Mouse (Mus musculus): Measurements from ENCODE around the gene Trim6. TPM values are rescaled to one million over a fixed set of nuclear protein-coding genes. Genes with fewer than 3 reads are reported as not detected.
"Not testable (repeated sequence)": the region's sequence is repeated elsewhere in the genome, so short reads cannot be mapped to it uniquely, and the experiment has no call there.

Trim6 gene
- total RNA-seq (2022): under 1 TPM in 2 of 4 experiments, not detected in 2; 0.25 to 0.46 TPM

DNA sequence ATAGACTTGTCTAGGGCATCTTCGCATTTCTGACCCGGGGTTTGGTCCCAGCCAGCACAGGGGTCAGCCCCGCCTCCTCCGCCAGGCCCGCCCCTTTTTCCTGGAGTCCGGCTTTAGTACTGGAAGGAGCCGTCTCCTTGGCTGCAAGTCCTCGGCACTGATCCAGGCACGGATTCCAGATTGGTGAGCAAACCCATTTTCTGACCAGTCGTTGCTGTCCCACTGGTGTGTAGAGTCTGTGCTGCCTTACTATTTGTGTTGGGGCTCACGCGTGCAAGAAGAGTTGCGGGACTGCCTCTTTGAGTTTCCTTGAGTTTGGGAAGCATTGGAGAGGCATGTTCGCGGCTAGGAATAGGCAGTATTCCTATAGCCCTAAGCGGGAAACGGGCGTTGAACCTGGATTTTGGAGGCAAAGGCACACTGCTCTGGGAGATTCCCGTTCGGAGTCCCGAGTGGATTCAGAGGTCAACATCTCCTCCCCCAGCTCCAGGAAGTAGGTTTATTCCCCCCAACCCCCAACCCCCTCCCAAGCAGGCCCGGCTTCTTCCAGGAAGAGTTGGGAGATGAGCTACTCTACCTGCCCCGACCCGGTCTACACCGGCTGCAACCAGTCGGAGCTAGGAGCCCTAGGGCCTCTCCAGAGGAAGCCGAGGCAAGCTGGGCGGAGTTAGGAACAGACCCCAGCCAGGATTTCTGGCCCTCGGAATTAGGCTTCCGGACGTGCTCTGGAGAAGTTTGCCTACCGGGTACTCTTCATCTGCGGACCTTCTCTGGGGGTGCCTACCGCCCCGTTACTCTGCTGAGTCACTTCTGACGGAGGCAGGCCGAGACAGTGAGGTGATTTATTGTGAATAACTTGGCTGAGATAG, at the start of gene Trim6:
Gene Trim6 (plus strand): TSS at position 93 of the 869 bp plus-strand sequence.
- DNase-seq (ENCODE audit: low spot score in 2 of 2): peak in 1 of 2 experiments; percentile 2

DNA sequence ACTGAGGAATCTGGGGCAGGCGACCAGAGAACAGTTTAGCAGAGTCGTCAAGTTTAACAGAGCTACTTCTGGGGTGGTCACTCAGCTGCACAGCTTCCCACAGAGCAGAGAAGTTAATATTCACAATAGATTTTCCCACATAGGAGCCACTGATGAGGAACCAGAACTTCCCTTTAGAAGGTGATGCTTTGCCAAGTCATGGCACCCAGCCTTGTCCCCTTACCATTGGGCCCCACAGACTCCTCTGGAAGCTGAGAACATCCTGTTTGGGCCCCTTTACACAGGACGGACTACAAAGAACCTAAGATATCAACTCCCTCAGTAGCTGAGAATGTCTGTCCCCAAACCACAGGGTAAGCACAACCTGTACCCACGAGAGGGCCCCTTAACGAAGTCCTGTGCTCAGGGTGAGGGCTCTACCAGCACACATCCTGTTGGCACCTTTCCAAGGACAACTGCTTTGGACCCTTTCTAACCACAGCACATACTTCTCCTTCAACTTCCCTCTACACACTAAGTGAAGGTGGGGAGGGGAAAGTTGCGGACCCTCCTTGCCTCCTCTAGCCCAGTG, 48.9 kb upstream of the Trim6 start:
- no peak for DNase-seq (ENCODE audit: low spot score in 2 of 2)

DNA sequence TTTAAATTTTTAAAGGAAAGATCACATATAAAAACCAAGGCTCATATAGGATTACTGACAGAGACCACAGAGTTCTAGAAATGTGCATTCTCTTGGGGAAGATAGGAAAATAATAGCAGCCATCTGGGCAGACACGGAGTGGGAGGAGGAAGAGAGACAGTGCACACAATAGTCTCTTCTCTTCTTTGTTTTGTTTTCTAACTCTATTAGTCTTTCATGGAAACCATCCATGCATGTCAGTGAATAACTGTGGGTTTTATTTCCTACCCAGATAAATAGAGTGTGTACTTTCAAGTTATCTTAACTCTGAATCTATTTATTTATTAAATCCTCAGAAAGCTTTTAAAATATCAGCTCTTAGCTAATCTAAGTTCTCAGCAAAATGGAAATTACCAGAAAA, 43.5 kb upstream of the Trim6 start:
- DNase-seq (ENCODE audit: low spot score in 2 of 2): no peak

DNA sequence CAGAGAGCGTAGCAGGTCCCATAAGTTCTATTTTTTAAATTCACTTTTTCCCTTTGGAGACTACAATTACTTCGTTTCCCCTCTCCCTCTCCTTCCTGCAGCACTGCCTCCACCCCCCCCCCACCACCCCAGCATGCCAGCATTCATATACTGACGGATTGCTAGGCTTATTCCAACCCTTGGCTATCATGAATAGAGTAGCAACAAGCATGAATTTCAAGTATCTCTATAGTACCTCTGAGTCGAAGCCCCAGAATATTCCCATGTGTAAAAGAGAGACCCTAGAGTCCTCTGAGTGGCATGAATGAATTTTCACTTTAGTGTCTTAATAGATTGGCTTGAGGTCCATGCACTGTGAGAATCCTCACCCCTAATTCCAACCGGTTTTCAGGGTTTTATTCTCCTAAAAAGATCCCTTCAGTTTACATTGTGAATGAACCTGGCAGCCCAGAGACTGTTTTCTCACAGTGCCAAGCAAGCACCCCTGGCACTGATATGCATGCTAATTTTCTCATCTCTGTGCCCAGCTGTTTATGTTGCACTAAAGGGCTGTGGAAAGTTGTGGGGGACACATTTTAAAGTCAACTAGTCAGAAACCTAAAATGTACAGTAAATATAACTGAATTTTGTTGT, 40.1 kb upstream of the Trim6 start:
- no peak for DNase-seq (ENCODE audit: low spot score in 2 of 2)

DNA sequence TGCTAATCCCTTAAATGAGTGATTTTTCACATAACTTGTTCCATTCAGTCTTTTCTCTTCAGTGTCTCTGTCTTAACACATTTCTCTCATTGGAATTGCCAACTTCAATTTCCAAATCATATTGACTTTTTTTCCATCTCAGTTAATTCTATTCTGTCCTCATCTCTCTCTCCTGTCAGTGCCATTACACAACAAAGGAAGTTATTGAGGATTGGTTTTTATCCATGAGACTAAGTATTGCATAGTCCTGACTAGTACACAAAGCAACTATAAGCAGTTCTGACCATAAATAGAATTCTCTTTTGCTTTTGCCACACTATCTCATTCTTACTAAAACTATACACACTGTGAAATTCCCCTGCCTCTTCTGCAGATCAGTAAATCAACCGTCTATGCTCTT, 39.5 kb upstream of the Trim6 start:
- no peak for DNase-seq (ENCODE audit: low spot score in 2 of 2)

DNA sequence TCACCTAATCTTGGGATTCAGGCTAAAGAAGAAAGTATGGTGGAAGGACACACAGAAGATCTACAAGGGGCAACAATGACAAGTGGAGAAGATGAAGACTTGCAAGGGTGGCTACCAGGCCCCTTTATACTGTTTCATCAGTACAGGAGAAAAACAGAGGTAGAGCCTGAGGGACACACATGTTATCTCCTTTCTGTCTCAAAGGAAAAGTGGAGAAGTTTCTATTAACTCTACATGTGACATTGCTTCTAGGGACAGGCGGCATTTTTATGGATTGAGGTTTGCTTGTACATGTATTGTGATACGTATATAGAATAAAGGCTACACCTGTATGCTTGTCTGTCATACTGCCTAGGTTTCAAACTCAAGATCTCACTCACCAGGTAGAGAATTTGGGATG, 35.3 kb upstream of the Trim6 start, which contains the start of gene Olfr648:
Gene Olfr648 (minus strand): TSS at position 101 of the 400 bp plus-strand sequence.
- no peak for DNase-seq (ENCODE audit: low spot score in 2 of 2)

DNA sequence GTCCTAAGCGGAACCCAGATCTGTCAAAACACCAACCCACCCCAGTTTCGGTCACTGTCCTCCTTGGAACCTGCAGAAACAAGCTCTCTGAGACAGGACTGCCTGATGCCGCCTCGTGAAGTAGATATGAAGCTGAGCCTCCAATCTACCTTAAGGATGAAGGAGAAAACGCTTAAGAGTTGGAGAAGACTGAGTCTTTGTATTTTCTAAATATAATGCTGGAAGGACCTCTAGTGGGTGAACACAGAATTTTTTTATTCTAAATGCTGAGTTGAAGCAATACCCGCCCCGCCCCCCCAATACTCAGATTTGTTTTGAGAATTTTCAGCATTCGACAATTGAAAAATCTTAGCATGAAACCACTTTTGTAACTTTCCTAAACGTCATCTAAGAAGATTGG, 27.3 kb upstream of the Trim6 start:
- no peak for DNase-seq (ENCODE audit: low spot score in 2 of 2)

DNA sequence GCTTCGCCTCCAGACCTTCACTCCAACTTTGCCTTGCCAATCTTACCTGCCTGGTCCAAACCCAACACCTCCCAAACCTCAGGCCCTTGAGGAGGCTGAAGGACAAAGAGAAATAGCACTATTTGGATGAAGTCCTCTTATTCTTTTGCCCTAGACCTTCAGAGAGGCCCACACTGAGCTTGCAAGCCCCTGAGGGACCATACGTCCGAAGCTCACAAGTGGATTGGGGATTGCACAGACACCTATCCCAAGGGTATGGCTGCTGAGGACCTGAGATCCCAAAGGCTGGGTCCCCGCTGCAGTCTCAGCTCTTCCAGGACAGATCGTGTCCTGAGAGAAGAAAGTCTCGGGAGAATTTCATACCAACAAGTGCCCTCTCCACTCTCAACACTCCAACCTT, 22.7 kb upstream of the Trim6 start, which contains the start of gene Olfr649:
Gene Olfr649 (minus strand): TSS at position 101 of the 400 bp plus-strand sequence.
- no peak for DNase-seq (ENCODE audit: low spot score in 2 of 2)

DNA sequence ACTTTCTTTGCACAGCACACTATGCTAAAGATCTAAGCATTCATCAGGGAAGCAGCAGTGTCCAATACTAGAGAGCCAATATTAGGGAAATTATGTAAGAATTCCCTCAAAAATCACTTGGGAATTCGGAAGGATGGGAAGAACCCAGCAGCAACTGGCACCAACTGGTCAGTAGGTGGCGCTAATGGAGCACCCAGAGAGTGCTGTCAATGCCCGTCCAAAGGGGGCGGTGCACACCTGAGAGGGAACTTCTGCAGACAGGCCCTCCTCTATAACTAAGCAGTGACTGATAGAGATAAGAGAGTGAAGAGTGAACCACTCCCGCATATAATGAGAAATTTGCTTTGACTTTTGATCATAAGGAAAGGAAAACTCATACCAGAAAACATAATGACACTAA, 18.8 kb upstream of the Trim6 start:
- DNase-seq (ENCODE audit: low spot score in 2 of 2): no peak

DNA sequence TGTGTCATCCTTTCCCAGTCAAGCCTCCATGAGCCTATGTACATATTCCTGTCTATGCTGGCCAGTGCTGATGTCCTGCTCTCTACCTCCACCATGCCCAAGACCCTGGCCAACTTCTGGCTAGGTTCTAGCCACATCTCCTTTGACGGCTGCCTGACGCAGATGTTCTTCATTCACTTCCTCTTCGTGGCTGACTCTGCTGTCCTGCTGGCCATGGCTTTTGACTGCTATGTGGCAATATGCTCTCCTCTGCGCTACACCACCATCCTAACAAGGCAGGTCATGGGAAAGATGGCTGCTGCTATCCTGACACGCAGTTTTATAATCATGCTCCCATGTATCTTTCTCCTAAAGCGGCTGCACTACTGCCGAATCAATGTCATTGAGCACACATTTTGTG, 12.4 kb upstream of the Trim6 start:
- no peak for DNase-seq (ENCODE audit: low spot score in 2 of 2)

DNA sequence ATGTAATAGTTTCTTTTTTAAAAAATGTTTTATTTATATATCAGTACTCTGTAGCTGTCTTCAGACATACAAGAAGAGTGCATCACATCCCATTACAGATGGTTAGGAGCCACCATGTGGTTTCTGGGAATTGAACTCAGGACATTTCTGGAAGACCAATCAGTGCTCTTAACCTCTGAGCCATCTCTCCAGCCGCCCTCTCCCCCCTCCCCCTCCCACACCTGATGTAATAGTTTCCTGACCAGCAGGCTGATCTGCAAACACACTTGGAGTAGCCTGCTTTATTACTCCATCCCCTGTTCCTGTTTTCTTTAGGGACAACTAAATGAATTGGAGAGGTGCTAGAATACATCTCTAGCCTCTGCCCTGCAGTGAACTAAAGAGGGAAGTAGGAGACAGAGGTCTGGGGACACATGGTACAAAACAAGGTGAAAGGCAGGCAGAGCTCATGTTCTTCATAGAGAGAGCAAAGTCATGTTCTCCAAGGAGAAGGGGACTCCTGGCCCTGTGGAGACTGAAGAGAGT, 2.5 kb upstream of the Trim6 start:
- DNase-seq (ENCODE audit: low spot score in 2 of 2): no peak

DNA sequence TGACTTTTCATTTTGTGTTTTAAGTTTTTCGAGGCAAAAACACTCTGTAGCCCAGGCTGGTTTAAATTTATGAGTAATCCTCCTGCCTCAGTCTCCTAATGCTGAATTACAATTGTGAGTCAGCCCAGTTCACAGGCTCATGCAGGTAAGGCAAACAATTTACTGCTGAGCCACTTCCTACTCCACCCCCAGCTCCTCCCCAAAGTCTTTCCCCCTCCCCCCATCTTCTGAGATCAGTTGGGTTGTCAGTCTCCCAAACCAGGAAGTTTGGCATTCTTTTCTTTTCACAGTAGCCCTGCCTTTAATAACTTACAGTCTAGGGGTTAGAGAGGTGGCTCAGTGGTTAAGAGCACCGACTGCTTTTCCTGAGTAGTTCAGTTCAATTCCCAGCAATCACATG, 712 bp upstream of the Trim6 start:
- no peak for DNase-seq (ENCODE audit: low spot score in 2 of 2)

DNA sequence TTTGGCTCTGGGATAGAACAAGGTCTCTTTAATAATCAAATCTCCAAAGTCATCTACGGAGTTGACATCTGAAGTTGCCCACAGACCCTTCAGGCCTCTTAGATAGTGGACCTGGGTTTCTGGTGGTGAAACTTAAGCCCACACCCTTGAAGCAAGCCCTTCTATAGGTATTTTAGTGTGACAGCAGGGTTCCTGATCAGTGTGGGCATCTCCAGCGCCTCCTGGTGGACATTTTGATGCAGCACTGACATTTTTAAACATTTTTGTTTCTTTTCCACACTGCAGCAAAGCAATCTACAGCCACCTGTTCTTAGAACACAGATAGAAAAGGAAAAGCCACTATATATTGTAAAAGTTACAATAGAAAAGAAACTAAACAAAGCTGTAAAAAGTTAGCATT, 12.6 kb downstream of the Trim6 start:
- no peak for DNase-seq (ENCODE audit: low spot score in 2 of 2)

DNA sequence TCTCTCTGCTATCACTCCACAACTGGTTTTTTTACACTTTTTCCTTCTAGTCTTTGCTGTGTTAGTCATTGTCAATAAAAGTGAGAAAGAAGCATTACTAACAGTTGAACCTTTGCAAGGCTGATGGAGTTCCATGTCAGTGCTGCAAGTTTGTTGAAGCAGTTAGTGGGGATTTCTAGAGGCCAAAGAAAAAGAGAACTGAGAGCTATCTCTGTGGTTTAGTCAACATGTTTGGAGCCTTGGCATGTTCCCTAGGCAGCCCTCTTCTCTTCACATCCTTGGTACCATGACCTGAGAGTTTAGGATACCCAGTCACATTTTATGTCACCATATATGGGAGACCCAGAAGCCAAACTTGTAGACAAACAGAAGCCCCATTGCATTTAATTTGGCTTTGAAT, 22.3 kb downstream of the Trim6 start:
- no peak for DNase-seq (ENCODE audit: low spot score in 2 of 2)

DNA sequence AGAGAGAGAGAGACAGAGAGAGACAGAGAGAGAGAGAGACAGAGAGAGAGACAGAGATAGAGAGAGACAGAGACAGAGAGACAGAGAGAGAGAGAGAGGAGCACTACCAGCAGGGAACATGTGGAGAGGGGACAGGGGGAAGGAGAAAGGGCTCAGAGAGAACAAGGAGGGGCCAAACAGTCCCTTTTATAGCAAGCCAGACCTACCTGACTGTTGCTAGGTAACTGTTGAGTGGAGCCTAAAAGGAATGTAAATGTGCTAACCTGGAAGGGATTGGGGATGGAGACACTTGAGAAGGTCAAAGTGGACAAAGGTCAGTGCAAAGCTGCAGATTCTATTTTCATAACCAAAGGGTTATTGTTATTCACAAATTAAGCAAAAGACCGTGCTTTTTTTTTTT, 25.0 kb downstream of the Trim6 start:
- DNase-seq (ENCODE audit: low spot score in 2 of 2): no peak

DNA sequence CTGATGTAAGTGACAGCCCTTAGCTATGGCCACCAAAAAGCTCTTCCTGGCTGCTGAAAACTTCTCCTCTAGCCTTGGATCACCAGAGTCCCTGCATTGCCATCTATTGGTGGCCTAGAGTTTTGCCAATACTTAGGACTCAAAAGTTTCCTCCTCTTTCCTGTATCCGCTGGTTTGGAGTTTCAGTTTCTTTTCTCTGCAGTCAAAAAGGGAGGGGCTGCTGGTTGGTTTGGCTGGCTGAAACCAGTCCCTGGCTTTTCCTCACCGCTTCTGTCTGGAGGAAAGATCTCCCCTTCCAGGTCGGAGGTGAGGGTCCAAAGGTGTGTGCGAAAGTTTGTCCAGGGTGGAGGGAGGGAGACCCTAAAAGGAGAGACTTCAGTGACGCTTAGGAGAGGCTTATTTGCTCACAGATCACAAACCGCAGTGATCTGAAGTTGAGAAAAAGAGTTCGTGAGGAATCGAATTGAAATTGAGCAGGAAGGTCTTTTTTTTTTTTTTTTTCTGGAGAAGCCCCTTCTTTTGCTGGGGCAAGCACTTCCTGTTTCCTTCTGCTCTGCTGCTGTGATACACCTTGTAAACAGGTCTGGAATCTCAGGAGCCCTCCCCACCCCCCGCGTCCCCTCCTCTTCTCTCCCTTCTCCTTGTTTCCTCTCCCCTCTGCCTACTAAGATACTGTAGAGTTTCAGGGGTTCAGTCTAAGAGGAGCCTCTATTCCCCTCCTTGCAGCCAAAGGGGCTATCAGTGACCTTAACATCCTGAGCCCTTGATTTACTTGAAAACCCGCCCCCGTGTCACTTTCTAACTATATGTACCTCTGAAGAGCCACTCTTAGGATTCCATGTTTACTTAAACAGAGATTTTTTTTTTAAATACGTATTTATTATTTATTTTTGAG, 25.9 kb downstream of the Trim6 start, which contains the start of gene Trim34a:
Gene Trim34a (plus strand): TSS at position 171 of the 895 bp plus-strand sequence.
- peak in 1 of 2 experiments; percentile 2 for DNase-seq (ENCODE audit: low spot score in 2 of 2)

DNA sequence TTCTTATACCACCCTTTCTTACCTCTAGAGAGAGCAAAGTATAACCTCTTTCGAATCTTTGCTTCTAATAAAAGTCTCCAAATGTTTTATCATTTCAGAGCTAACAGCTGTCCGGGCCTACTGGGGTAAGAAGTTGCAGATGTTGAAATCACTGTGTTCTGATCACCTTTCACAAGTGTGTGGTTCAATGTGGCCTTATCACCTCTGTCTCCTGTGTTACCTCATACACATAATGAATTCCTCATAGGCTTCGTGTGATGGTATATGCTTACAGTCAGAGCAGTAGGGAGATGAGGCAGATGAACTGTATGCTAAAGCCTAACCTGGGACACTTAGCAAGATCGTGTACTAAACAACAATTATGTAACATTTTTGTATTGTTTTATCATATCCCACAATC, 41.8 kb downstream of the Trim6 start:
- not testable (repeated sequence) for DNase-seq (ENCODE audit: low spot score in 2 of 2)

DNA sequence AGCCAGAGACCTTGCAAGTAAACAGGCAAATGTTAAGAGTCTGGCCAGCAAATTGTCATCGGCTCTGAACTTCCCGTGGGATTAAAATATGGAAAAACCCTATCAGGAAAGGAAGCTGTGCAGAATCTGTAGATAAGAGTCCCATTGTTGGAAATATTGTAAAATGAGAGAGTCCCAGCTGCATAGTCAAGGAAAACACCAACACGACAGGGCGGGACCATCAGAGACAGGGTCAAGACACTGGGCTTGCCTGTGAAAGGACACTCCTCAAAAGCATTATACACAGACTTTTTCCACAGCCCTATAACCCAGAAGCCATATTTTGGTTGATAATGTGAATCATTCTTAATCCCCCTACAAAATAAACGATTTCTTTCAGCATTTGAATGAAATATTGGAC, 46.7 kb downstream of the Trim6 start:
- not testable (repeated sequence) for DNase-seq (ENCODE audit: low spot score in 2 of 2)

DNA sequence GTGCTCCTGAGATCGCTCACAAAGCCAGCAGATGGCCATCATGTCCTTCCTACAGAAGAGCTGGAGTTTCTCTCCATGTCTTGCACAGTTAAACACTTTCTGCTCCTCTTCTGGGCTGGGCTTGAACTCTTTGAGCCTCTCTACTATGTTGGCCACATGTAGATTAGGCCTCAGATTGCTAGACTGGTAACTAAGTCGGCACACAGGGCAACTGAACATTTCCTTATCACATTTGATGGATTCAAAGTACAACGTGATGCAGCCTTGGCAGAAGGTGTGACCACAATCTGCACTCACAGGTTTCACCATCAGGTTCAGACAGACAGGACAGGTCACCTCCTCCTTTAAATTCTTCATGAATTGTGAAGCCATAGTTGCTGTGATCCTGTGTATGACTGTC, 60.8 kb downstream of the Trim6 start:
- not testable (repeated sequence) for DNase-seq (ENCODE audit: low spot score in 2 of 2)
